Mouse (Mus musculus): ENCODE results near the gene Gemin8. TPM values are rescaled to one million over a fixed set of nuclear protein-coding genes. Genes with fewer than 3 reads are reported as not detected.

Gene Gemin8
- polyA plus RNA-seq, 1 experiment from 2014 or later, result 6.2 TPM

DNA sequence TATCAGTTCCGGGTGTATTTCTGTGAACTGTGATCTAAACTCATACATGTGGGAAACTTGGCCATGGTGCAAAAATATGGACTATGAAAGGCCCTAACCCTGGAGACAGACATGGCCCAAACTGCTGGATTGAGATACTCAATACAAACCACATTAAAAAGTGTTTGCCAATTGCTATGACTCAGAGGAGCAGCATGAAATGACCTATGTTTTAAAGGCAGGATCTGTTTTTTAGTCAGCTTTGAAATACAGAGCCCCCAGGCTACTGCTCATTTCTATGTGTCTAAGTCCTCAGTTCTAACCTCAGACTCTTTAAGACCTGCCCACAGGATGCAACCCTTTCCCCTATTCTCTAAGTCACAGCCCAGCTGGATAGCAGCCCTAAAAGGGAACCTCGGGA lies 65.9 kb downstream of the Gemin8 start:
- H3K4me1 ChIP-seq, result peaks cover 8% of the 10 kb centered on the region; the same call in 1 of the 2 replicates
- no peaks in the 10 kb centered on the region for H3K9me3 ChIP-seq (replicated peaks)
- no peak overlapping the region for H3K4me2 ChIP-seq
- H3K27ac ChIP-seq (replicated peaks), result no peak overlapping the region
- WGBS, result 51% methylated on average over 2 of the region's 2 CpGs
- no peak overlapping the region for H3K9ac ChIP-seq (replicated peaks)
- no peaks in the 10 kb centered on the region for H3K36me3 ChIP-seq
- ATAC-seq (ENCODE audit: low FRiP score), result no peak
- peaks cover 13% of the 10 kb centered on the region; the same call in 1 of the 2 replicates for H3K27me3 ChIP-seq (replicated peaks)
- no peak overlapping the region for H3K4me3 ChIP-seq (replicated peaks)

DNA sequence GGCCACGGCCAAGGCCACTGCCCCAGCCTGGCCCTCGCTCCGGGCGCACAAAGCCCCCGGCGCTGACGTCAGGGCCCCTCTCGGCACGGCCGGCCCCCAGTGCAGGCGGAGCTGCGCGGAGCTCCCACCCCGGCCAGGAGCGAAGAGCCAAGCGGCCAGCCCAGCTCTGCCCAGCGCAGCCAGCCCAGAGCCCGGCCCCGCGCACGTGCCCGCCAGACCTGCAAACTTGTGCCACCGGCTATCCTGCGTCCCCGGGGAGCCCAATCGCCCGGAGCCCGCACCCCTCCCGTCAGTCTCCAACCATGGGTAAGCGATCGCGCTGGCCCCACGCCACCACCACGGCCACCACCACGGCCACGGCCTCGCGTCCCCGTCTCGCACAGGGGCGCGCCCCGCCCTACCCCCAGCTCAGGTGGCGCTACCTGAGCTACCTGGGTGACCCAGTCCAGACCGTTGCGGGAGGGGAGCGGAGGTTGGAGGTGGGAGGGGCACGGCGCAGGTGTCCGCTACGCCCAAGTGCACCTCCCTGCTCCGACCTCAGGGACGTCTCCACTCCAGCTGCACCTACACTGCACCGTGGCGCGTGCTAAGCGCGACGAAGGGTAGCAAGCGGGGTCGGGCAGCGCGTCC lies 68.7 kb downstream of the Gemin8 start, which contains the start of gene Gpm6b:
Gene Gpm6b (plus strand): TSS at position 81 of the 630 bp plus-strand sequence.
- 27% methylated on average over 61 of the region's 63 CpGs for WGBS
- peak within 1 kb of the TSS; percentile 78 for H3K4me2 ChIP-seq
- peak; percentile 91 for ATAC-seq (ENCODE audit: low FRiP score)
- peak within 1 kb of the TSS; percentile 55 for H3K4me3 ChIP-seq (replicated peaks)
- H3K27me3 ChIP-seq (replicated peaks), result peaks cover 13% of the 10 kb centered on the region; the same call in 1 of the 2 replicates
- no peaks in the 10 kb centered on the region for H3K36me3 ChIP-seq
- H3K9me3 ChIP-seq (replicated peaks), result no peaks in the 10 kb centered on the region
- peaks cover 8% of the 10 kb centered on the region; the same call in 1 of the 2 replicates for H3K4me1 ChIP-seq
- peak within 1 kb of the TSS; percentile 56 for H3K27ac ChIP-seq (replicated peaks)
- H3K9ac ChIP-seq (replicated peaks), result peak within 1 kb of the TSS; percentile 62

DNA sequence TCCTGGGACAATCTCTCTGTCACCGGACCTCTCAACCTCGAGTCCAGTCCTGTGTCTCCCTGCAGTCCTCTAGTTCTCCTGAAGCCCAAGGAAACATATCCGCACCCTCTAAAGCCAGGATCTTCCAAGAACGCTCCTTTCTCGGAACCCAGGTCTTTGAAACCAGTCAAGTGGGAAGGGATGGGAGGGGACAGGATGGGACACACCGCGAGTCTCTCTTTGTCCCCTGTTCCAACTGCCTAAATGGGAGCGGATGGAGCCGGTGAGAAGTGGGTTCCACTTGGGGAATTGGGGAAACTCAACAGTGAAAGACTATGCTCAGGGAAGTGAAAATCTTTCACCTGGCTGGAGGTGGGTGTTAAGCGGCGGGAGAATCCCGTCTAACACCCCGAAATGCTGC lies 69.3 kb downstream of the Gemin8 start:
- Histone ChIP-seq H3K27ac (replicated peaks) (peak overlapping the region; percentile 56), H3K36me3 (no peaks in the 10 kb centered on the region), H3K27me3 (replicated peaks) (peaks cover 13% of the 10 kb centered on the region; the same call in 1 of the 2 replicates), H3K9me3 (replicated peaks) (no peaks in the 10 kb centered on the region), H3K4me3 (replicated peaks) (peak overlapping the region; percentile 55), H3K9ac (replicated peaks) (peak overlapping the region; percentile 62), H3K4me1 (peaks cover 8% of the 10 kb centered on the region; the same call in 1 of the 2 replicates), H3K4me2 (peak overlapping the region; percentile 78)
- peak; percentile 11; the same call in 1 of the 2 replicates for ATAC-seq (ENCODE audit: low FRiP score)
- WGBS, result 15% methylated on average over 13 of the region's 13 CpGs

Other genes starting within 250 kb of the Gemin8 start
- 238 and 260 TPM in 2 replicates for gene Gpm6b, start 68.5 kb downstream of the Gemin8 start, polyA plus RNA-seq (2015; fragmentation: Nextera tagmentation; extraction: Ambion mirVana)